Comparison of ENCODE assay signal across 9 mouse cellular contexts in genomic region chr14:30619982-30620578, GRCm38 (mm10). TPM values are rescaled to one million over a fixed set of nuclear protein-coding genes. Genes with fewer than 3 reads are reported as not detected.
A peak's percentile ranks its signal among the peaks of the same experiment; 100 is the strongest.
DNase-seq lines count a peak whose midpoint lies in the region; ATAC-seq and TF ChIP-seq lines count a peak whose summit lies in the region.
"Had no signal": no experiment of that assay in that cellular context is flagged by ENCODE, and none has a peak within 500 bp of the region (broad histone marks: within the 10 kb centered on the region; RNA-seq: fewer than 3 reads in every experiment).

No protein-coding gene starts in this region.

- no peak overlapping the region for H3K9ac ChIP-seq in midbrain, embryonic 11.5 days (ENCODE audit: low read length)

- H3K4me2 ChIP-seq in midbrain, embryonic 11.5 days = no peak overlapping the region

- H3K4me3 ChIP-seq in bone marrow macrophage, adult 2 months (ENCODE audit: insufficient read depth, low read length) = peak overlapping the region; percentile 0; the same call in 1 of the 2 replicates
- no peak overlapping the region for H3K4me3 ChIP-seq in cortical plate, adult 2 months (ENCODE audit: insufficient read depth, low read length)
- H3K4me3 ChIP-seq in midbrain, embryonic 11.5 days (ENCODE audit: low read depth, low read length) = no peak overlapping the region

- H3K4me1 ChIP-seq in bone marrow macrophage, adult 2 months (ENCODE audit: control insufficient read depth, insufficient read depth, low read length) = peaks cover 81% of the 10 kb centered on the region
- H3K4me1 ChIP-seq in cortical plate, adult 2 months (ENCODE audit: control insufficient read depth, insufficient read depth, low read length) = no peaks in the 10 kb centered on the region
- H3K4me1 ChIP-seq in midbrain, embryonic 11.5 days (ENCODE audit: control insufficient read depth, insufficient read depth, low read length) = peaks cover 5% of the 10 kb centered on the region; the same call in 1 of the 2 replicates

- TF ChIP-seq POLR2A in bone marrow macrophage, adult 2 months (IDR thresholded peaks at IDR 0.05; ENCODE audit: borderline replicate concordance, low read depth, low read length) = 0 out of 2 replicates have a peak, but pooled peaks have one; percentile 45
- no peak for TF ChIP-seq POLR2A in cortical plate, adult 2 months (IDR thresholded peaks at IDR 0.05; ENCODE audit: extremely low read depth, insufficient read depth, low read length)

- no peaks in the 10 kb centered on the region for H3K27me3 ChIP-seq in midbrain, embryonic 11.5 days (ENCODE audit: control insufficient read depth, insufficient read depth, low read length)

- TF ChIP-seq CTCF in bone marrow macrophage, adult 2 months (IDR thresholded peaks at IDR 0.05; ENCODE audit: low read depth, low read length) = no peak
- no peak for TF ChIP-seq CTCF in cortical plate, adult 2 months (IDR thresholded peaks at IDR 0.05; ENCODE audit: extremely low read depth, insufficient read depth, low read length)

- no peaks in the 10 kb centered on the region for H3K36me3 ChIP-seq in midbrain, embryonic 11.5 days (ENCODE audit: control insufficient read depth, insufficient read depth, low read length)

- H3K27ac ChIP-seq in bone marrow macrophage, adult 2 months (ENCODE audit: insufficient read depth, low read depth, low read length) = peak overlapping the region; percentile 93
- 0 out of 2 replicates have a peak overlapping the region, but pooled peaks have one; percentile 22 for H3K27ac ChIP-seq in cortical plate, adult 2 months (ENCODE audit: insufficient read depth, low read length)
- no peak overlapping the region for H3K27ac ChIP-seq in midbrain, embryonic 11.5 days (ENCODE audit: low read depth, low read length)

- 81% methylated on average over 7 of the region's 7 CpGs for WGBS in midbrain, embryonic 11.5 days

- H3K9me3 ChIP-seq in midbrain, embryonic 11.5 days (ENCODE audit: control insufficient read depth, low read length) = no peaks in the 10 kb centered on the region

- peak; percentile 40 for DNase-seq in layer of hippocampus, adult 11-12 months (ENCODE audit: low spot score)
- DNase-seq in layer of hippocampus, postnatal 10 days (ENCODE audit: low spot score in 2 of 2) = no peak
- peak; percentile 49 to 53 for DNase-seq in monocyte, adult 2 months (ENCODE audit: low read depth in 1 of 2, low spot score in 2 of 2)
- DNase-seq in midbrain, embryonic 11.5 days (ENCODE audit: low spot score, missing footprints) = no peak
- DNase-seq in lung, postnatal 10 days = no peak
- DNase-seq: gastrocnemius, postnatal 25 days; kidney, adult 11 months had no signal

- no peak for ATAC-seq in midbrain, embryonic 11.5 days (ENCODE audit: low FRiP score)

RNA-seq across cellular contexts. Expression of gene Prkcd, which starts 5.9 kb away (rescaled TPM):
- 10 to 100 TPM; 37.2 to 38.6 TPM for total RNA-seq in layer of hippocampus, postnatal 10 days (2021)
- polyA plus RNA-seq in bone marrow macrophage, adult 2 months (2012; ENCODE audit: insufficient read depth, insufficient read length, missing spikeins) = 404 TPM in 2 replicates
- 17.7 and 19.7 TPM in 2 replicates for polyA plus RNA-seq in cortical plate, adult 2 months (2012; rRNA removed)
- polyA plus RNA-seq in midbrain, embryonic 11.5 days (2014; fragmentation: Nextera tagmentation; extraction: Ambion mirVana) = 17.6 and 20.1 TPM in 2 replicates

RNA-seq across cellular contexts. Expression of gene Rft1, which starts 34.1 kb away (rescaled TPM):
- 10 to 100 TPM; 10.2 to 11.2 TPM for total RNA-seq in layer of hippocampus, postnatal 10 days (2021)
- 18.4 and 20.5 TPM in 2 replicates for polyA plus RNA-seq in bone marrow macrophage, adult 2 months (2012; ENCODE audit: insufficient read depth, insufficient read length, missing spikeins)
- polyA plus RNA-seq in cortical plate, adult 2 months (2012; rRNA removed) = 12.9 and 13.2 TPM in 2 replicates
- polyA plus RNA-seq in midbrain, embryonic 11.5 days (2014; fragmentation: Nextera tagmentation; extraction: Ambion mirVana) = 11.0 and 12.3 TPM in 2 replicates

Comparison
In these comparisons a context has a peak if more than half of its experiments do, and no peak if none do; other contexts are left out.
1. DNase-seq: peak in layer of hippocampus, adult 11-12 months (single experiment) and monocyte, adult 2 months (2 of 2); none in layer of hippocampus, postnatal 10 days (0 of 2), midbrain, embryonic 11.5 days (single experiment) and lung, postnatal 10 days (single experiment).
2. RNA of gene Prkcd, which starts 5.9 kb away (polyA plus RNA-seq): 404 TPM in bone marrow macrophage, adult 2 months; 17.6 to 20.1 TPM in midbrain, embryonic 11.5 days and 17.7 to 19.7 TPM in cortical plate, adult 2 months; every median in the first group is over 10 times any median in the second.